Mouse (Mus musculus) intestine, embryonic 16.5 days (tissue): ENCODE results near the gene Ajuba. TPM values are rescaled to one million over a fixed set of nuclear protein-coding genes. Genes with fewer than 3 reads are reported as not detected.
"Not testable (repeated sequence)": the region's sequence is repeated elsewhere in the genome, so short reads cannot be mapped to it uniquely, and the experiment has no call there.

ENCODE experiments used
- ATAC-seq: fragments of 200-750 bp; cut with Nextera tagmentation; 2 replicates; pipeline ENCODE4 v1.8.0; 2017; ENCODE audit warnings: moderate TSS enrichment, moderate library complexity
- H3K27ac ChIP-seq: fragments of 300-500 bp; sonication (generic); 2 replicates; pipeline ENCODE4 v1.5.1; 2014; ENCODE audit warnings: mild to moderate bottlenecking, low read length
- H3K27me3 ChIP-seq: fragments of 300-500 bp; sonication (generic); replicated peaks from 2 replicates; pipeline ENCODE4 v1.6.1; 2014; ENCODE audit warnings: low read length, control low read depth, mixed read lengths; ENCODE audit not compliant: control insufficient read depth, insufficient read depth
- H3K36me3 ChIP-seq: fragments of 300-500 bp; sonication (generic); 2 replicates; pipeline ENCODE4 v1.6.1; 2014; ENCODE audit warnings: low read length, control low read depth; ENCODE audit not compliant: control insufficient read depth, insufficient read depth
- H3K4me1 ChIP-seq: fragments of 300-500 bp; sonication (generic); 2 replicates; pipeline ENCODE4 v1.6.1; 2014; ENCODE audit warnings: low read length, control low read depth, mixed read lengths; ENCODE audit not compliant: control insufficient read depth, insufficient read depth
- H3K4me2 ChIP-seq: fragments of 300-500 bp; sonication (generic); 2 replicates; pipeline ENCODE4 v1.6.1; 2014; ENCODE audit warnings: low read depth, low read length, control low read depth
- H3K4me3 ChIP-seq: fragments of 300-500 bp; sonication (generic); 2 replicates; pipeline ENCODE4 v1.5.1; 2014; ENCODE audit warnings: mild to moderate bottlenecking, low read length
- H3K9ac ChIP-seq: fragments of 300-500 bp; sonication (generic); 2 replicates; pipeline ENCODE4 v1.6.1; 2014; ENCODE audit warnings: low read depth, low read length
- H3K9me3 ChIP-seq: fragments of 300-500 bp; sonication (generic); 2 replicates; pipeline ENCODE4 v1.6.1; 2016; ENCODE audit warnings: low read length, control low read depth; ENCODE audit not compliant: control insufficient read depth
- WGBS: fragments of 180-500 bp; shearing (Covaris S2); extraction: QIAGEN DNeasy Blood & Tissue Kit; methylation state at CpG from one replicate; pipeline ENCODE4 v1.1.7; 2014; 5-methylcytosine and 5-hydroxymethylcytosine counted together
- polyA plus RNA-seq: library from polyadenylated mRNA; unstranded; fragments of >200 nt; fragmentation: Nextera tagmentation; extraction: Ambion mirVana; gene quantifications from 2 replicates; pipeline ENCODE4 v1.2.1, GENCODE M21; 2015

Gene Ajuba
- 12.9 and 13.1 TPM in 2 replicates for polyA plus RNA-seq

DNA sequence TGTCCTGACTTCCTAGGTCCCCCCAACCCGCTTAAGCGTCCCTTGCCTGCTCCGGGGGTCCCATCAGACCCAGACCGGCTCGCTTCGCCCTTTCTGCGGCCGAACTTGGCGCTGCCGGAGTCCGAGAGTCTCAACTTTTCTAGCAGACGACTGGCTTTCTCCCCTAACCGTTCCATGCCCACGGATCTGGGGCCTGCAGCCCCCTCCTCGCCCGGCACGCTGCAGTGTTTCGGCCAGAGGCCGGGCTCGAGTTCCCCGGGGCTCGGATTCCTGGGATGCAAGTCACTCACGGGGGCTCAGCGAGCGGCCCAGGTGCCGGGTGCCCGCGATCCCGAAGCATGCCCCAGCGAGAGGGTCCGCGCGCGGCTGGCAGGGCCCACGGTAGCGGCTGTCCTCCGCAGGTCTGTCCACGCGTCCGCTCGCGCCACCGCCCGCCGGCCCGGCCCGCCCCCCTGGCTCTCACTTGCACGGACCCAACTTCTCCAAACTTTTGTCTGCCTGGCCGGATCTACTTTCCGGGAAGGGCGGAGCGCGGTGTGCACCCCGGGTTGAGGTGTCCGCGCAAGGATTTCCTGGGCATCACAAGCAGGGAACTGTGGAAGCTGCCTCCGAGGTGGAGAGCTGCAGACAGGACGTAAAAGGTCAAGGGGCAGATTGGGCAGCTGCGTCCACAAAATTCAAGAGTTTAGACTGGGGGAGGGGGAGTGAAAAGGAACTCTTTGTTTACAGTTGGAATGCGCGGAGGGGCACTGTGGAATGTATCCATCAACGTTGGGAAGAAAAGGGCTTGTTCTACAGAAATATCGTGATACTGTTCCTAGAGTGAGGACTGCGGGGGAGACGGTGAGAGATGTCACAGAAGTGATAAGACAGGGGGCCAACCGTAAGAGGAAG, at the start of gene Ajuba:
Gene Ajuba (minus strand): TSS at position 470 of the 894 bp plus-strand sequence.
- ATAC-seq: peak; percentile 65
- WGBS: under 1% methylated on average over 66 of the region's 66 CpGs
- Histone ChIP-seq H3K4me2 (peak within 1 kb of the TSS; percentile 88), H3K36me3 (no peaks in the 10 kb centered on the region), H3K27ac (peak within 1 kb of the TSS; percentile 81), H3K27me3 (no peaks in the 10 kb centered on the region), H3K9ac (peak within 1 kb of the TSS; percentile 86), H3K4me1 (peaks cover 45% of the 10 kb centered on the region), H3K4me3 (peak within 1 kb of the TSS; percentile 73), H3K9me3 (no peaks in the 10 kb centered on the region)

DNA sequence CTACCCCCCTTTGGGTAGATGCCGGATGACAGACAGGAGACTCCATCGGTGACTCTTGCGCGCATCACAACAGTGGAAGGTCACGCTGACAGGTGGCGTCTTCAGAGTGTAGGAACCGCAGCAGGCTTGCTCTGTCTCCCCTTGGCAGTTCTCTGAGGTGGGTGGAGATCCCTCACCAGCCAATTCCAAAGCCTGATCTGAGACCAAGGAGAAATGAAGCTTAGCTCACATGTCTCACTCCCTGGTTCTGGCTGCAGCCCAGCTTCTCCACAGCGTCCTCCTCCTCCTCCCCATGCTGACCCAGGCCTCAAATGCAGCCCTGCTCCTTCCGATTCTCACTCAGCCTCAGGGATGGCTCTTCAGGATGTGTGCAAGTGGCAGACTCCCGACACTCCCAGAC, 47.6 kb upstream of the Ajuba start:
- H3K9me3 ChIP-seq: no peaks in the 10 kb centered on the region
- 69% methylated on average over 10 of the region's 10 CpGs for WGBS
- ATAC-seq: no peak
- H3K4me3 ChIP-seq: no peak overlapping the region
- H3K4me2 ChIP-seq: no peak overlapping the region
- no peak overlapping the region for H3K9ac ChIP-seq
- H3K27me3 ChIP-seq: no peaks in the 10 kb centered on the region
- H3K36me3 ChIP-seq: no peaks in the 10 kb centered on the region
- no peak overlapping the region for H3K27ac ChIP-seq
- H3K4me1 ChIP-seq: no peaks in the 10 kb centered on the region

DNA sequence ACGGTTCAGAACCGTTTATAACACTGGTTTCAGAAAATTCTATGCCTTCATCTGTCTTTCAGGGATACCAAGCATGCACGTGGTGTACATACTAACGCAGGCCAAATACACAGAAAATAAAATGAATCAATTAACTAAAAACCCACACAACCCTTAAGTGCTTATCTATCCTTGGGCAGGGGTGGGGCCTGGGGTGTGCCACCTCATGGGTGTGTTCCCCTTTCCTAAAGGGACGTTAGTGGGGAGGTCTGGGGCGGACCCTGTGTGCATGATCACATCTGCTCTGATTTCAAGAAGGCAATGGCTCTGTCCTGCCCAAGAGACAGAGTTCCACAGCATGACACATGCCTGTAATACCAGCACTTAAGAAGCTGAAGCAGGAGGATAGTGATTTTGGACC, 46.0 kb upstream of the Ajuba start:
- Histone ChIP-seq H3K27ac (no peak overlapping the region), H3K4me2 (no peak overlapping the region), H3K27me3 (no peaks in the 10 kb centered on the region), H3K4me1 (no peaks in the 10 kb centered on the region), H3K9ac (no peak overlapping the region), H3K36me3 (no peaks in the 10 kb centered on the region), H3K4me3 (no peak overlapping the region), H3K9me3 (no peaks in the 10 kb centered on the region)
- ATAC-seq: no peak
- WGBS: 81% methylated on average over 6 of the region's 6 CpGs

DNA sequence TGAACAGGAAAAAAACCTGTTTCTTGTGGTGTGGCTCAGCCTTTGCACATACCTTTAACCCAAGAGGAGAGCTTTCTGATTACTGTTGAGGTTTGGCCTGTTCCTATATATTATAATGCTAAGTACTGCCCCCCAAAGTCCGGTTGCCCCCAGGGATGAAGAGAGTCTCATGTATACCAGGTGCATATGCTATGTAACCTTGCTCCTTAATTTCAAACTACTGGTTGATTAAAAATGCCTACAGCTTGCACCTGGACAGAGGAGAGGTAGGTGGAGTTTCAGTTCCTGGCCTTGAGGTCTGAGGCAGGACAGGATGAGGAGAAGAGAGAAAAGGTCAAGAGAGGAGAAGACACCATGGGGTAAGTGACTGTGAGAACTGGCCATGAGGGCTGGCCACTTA, 43.8 kb upstream of the Ajuba start, which contains the start of gene Psmb11:
Gene Psmb11 (plus strand): TSS at position 301 of the 400 bp plus-strand sequence.
- Histone ChIP-seq H3K27ac (no peak within 1 kb of the TSS), H3K4me2 (no peak within 1 kb of the TSS), H3K36me3 (no peaks in the 10 kb centered on the region), H3K27me3 (no peaks in the 10 kb centered on the region), H3K4me1 (peaks cover 5% of the 10 kb centered on the region; the same call in 1 of the 2 replicates), H3K9ac (no peak within 1 kb of the TSS), H3K9me3 (no peaks in the 10 kb centered on the region), H3K4me3 (no peak within 1 kb of the TSS)
- 97% methylated on average over 1 of the region's 1 CpGs for WGBS
- no peak for ATAC-seq

DNA sequence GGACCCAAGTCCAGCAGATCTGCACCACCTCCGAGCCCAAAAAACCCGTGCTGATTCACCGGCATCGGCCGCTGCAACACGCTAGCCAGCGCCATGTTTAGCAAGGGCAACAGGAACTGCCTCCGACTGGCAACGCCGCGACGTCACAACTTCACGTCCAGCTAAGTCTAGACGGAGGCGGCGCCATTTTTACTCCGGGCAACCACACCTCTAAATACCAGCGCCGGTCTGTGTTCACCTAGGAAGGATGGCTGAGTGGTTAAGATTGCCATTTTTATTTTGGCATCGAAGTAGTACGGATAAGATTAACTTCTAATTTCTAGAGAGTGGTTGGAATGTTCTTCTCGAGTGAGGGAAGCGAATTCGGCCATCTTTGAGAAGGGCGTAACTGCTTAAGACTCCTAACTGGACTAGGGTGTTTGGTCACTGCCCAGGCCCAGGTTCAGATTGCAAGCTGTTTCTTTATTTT, 40.6 kb upstream of the Ajuba start, which contains the start of gene Psmb5:
Gene Psmb5 (minus strand): TSS at position 126 of the 469 bp plus-strand sequence.
- Histone ChIP-seq H3K4me3 (peak within 1 kb of the TSS; percentile 91), H3K4me1 (peaks cover 5% of the 10 kb centered on the region; the same call in 1 of the 2 replicates), H3K9ac (peak within 1 kb of the TSS; percentile 93), H3K27ac (peak within 1 kb of the TSS; percentile 76), H3K9me3 (no peaks in the 10 kb centered on the region), H3K27me3 (no peaks in the 10 kb centered on the region), H3K36me3 (peaks cover 5% of the 10 kb centered on the region; the same call in 1 of the 2 replicates), H3K4me2 (peak within 1 kb of the TSS; percentile 80)
- under 1% methylated on average over 25 of the region's 25 CpGs for WGBS
- peak; percentile 92 for ATAC-seq

DNA sequence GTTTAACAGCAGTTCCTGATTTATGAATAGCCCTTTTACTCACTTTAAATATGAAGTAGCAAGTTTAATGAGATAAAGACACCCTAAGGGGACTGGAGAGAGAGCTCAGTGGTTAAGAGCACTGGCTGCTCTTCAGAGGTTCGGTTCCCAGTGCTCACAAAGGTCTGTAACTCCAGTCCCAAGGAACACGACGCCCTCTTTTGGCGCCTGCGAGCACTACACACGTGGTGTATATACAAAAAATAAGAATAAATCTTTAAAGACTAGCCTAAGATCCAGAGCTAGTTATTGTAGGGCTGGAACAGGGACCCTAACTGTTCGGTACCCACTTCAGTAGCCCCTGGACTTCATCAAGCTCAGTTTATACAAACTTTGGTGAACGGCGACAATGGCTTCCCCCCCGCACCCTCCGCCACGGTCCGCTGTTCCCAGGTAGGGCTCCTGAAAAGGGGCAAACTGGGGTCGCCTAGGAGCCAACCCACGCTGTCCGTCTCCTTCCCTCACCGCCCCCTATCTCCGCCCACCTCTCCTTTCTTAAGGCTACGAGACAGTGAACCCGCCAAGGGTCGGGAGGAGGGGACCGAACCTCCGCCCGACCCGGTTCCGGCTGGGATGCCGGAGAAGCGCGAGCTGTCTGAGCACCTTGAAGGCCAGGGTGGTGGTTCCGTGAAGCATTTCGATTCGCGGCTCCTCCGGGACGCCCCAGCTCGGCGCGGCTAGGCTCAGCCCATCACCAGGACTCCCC, 40.0 kb upstream of the Ajuba start:
- Histone ChIP-seq H3K4me3 (peak overlapping the region; percentile 91), H3K36me3 (peaks cover 5% of the 10 kb centered on the region; the same call in 1 of the 2 replicates), H3K9ac (peak overlapping the region; percentile 93), H3K4me1 (peaks cover 5% of the 10 kb centered on the region; the same call in 1 of the 2 replicates), H3K4me2 (peak overlapping the region; percentile 80), H3K27ac (peak overlapping the region; percentile 76), H3K27me3 (no peaks in the 10 kb centered on the region), H3K9me3 (no peaks in the 10 kb centered on the region)
- WGBS: 2% methylated on average over 38 of the region's 38 CpGs
- ATAC-seq: peak; percentile 60

DNA sequence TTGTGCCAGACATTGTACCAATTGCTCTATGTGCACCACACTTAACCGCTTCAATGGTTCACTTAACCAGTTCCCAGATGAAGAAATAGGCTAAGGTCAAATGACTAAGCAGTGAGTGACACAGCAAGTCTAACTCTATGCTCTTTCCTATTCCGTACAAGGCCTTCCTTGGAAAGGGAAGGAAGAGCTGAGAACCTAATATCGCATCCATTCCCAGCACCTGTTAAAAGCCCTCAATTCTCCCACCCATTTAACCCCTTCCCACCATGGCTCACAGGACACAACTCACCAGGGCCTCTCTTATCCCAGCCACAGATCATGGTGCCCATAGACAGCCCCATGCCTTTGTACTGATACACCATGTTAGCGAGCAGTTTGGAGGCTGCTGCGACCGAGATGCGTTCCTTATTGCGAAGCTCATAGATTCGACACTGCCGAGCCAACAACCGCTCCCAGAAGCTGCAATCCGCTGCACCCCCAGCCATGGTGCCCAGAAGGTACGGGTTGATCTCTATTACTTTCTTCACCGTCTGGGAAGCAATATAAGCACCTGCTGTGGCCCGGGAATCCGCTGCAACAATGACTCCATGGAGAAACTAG, 39.0 kb upstream of the Ajuba start:
- Histone ChIP-seq H3K4me3 (no peak overlapping the region), H3K27ac (no peak overlapping the region), H3K27me3 (no peaks in the 10 kb centered on the region), H3K4me1 (peaks cover 5% of the 10 kb centered on the region; the same call in 1 of the 2 replicates), H3K9ac (no peak overlapping the region), H3K9me3 (no peaks in the 10 kb centered on the region), H3K4me2 (no peak overlapping the region), H3K36me3 (peaks cover 7% of the 10 kb centered on the region; the same call in 1 of the 2 replicates)
- no peak for ATAC-seq
- WGBS: 92% methylated on average over 16 of the region's 16 CpGs

DNA sequence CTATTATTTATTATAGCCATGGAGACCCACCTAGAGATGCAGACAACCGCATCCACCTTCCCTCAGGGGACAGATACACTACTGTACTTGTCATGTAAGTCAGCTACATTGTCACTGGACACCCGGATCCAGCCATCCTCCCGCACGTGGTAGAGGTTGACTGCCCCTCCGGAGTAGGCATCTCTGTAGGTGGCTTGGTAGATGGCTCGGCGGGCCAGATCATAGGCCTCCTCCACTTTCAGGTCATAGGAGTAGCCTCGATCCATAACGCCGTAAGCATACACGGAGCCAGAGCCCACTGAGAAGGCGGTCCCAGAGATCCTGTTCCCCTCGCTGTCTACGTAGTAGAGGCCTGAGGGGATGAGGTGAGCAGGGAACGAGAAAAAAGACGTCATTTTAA, 36.8 kb upstream of the Ajuba start:
- not testable (repeated sequence) for H3K9ac ChIP-seq, H3K9me3 ChIP-seq, H3K36me3 ChIP-seq, H3K4me1 ChIP-seq, H3K27ac ChIP-seq, H3K4me2 ChIP-seq, ATAC-seq, H3K4me3 ChIP-seq, H3K27me3 ChIP-seq
- WGBS: 92% methylated on average over 16 of the region's 16 CpGs

DNA sequence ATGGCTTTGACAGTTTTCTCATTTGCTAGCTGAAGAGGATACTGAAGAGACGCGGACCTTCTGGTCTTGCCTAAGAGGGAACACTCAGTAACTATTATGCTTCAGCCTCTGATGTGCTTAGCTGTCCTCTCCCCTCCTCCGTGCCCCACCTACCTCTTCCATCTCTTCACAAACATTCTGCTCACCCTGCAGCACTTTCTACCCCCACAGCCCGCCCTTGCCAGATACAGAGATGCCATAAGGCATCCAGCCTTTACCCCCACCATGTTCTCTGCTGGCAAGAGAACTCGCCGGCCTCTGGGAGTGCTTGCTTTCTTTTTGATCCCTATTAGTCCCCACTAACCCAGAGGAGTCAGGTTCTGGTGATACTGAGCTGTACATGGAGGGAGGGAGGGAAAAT, 33.3 kb upstream of the Ajuba start:
- WGBS: 86% methylated on average over 6 of the region's 6 CpGs

More for the DNA sequence above, 33.3 kb upstream of the Ajuba start:
- Histone ChIP-seq H3K4me1 (no peaks in the 10 kb centered on the region), H3K27me3 (no peaks in the 10 kb centered on the region), H3K36me3 (peaks cover 5% of the 10 kb centered on the region; the same call in 1 of the 2 replicates), H3K4me2 (no peak overlapping the region), H3K9me3 (no peaks in the 10 kb centered on the region), H3K27ac (no peak overlapping the region), H3K9ac (no peak overlapping the region), H3K4me3 (no peak overlapping the region)
- no peak for ATAC-seq
